Mouse (Mus musculus) heart, postnatal 0 days (tissue): ENCODE data around the gene Kcnh7. TPM values are rescaled to one million over a fixed set of nuclear protein-coding genes. Genes with fewer than 3 reads are reported as not detected.

ENCODE experiments used
- ATAC-seq: fragments of 200-750 bp; cut with Nextera tagmentation; 2 replicates; pipeline ENCODE4 v1.8.0; 2017; ENCODE audit warnings: low read depth, moderate number of reproducible peaks, moderate library complexity; ENCODE audit not compliant: insufficient read depth
- DNase-seq: peaks from one replicate; pipeline ENCODE4 v3.0.0-alpha.2; 2016; ENCODE audit warnings: low spot score
- H3K27ac ChIP-seq: fragments of 300-500 bp; sonication (generic); 2 replicates; pipeline ENCODE4 v1.5.1; 2014; ENCODE audit warnings: low read depth, mild to moderate bottlenecking
- H3K27me3 ChIP-seq: fragments of 300-500 bp; sonication (generic); 2 replicates; pipeline ENCODE4 v1.6.1; 2014; ENCODE audit warnings: low read length, mixed read lengths; ENCODE audit not compliant: control insufficient read depth, insufficient read depth
- H3K36me3 ChIP-seq: fragments of 300-500 bp; sonication (generic); replicated peaks from 2 replicates; pipeline ENCODE4 v1.6.1; 2014; ENCODE audit warnings: low read length, mixed read lengths; ENCODE audit not compliant: control insufficient read depth, insufficient read depth
- H3K4me1 ChIP-seq: fragments of 300-500 bp; sonication (generic); 2 replicates; pipeline ENCODE4 v1.6.1; 2014; ENCODE audit warnings: antibody characterized with exemption; ENCODE audit not compliant: control insufficient read depth, insufficient read depth
- H3K4me2 ChIP-seq: fragments of 300-500 bp; sonication (generic); 2 replicates; pipeline ENCODE4 v1.6.1; 2014; ENCODE audit warnings: low read depth, mild to moderate bottlenecking, low read length, moderate library complexity
- H3K4me3 ChIP-seq: fragments of 300-500 bp; sonication (generic); 2 replicates; pipeline ENCODE4 v1.5.1; 2014; ENCODE audit warnings: low read depth, low read length
- H3K9ac ChIP-seq: fragments of 300-500 bp; sonication (generic); replicated peaks from 2 replicates; pipeline ENCODE4 v1.6.1; 2014; ENCODE audit warnings: low read depth, low read length, mixed read lengths
- H3K9me3 ChIP-seq: fragments of 300-500 bp; sonication (generic); replicated peaks from 2 replicates; pipeline ENCODE4 v1.6.1; 2016; ENCODE audit warnings: low read length; ENCODE audit not compliant: control insufficient read depth
- CTCF ChIP-seq: IDR thresholded peaks from 2 replicates; pipeline ENCODE4 v1.5.1; 2016; ENCODE audit warnings: antibody characterized with exemption, control low read depth, low read depth
- EP300 ChIP-seq: IDR thresholded peaks from 2 replicates; pipeline ENCODE4 v1.6.1; 2016; ENCODE audit warnings: antibody characterized with exemption, low read depth
- WGBS: fragments of 180-500 bp; shearing (Covaris S2); extraction: QIAGEN DNeasy Blood & Tissue Kit; methylation state at CpG from one replicate; pipeline ENCODE4 v1.1.7; 2014; 5-methylcytosine and 5-hydroxymethylcytosine counted together
- polyA plus RNA-seq: library from polyadenylated mRNA; unstranded; fragments of >200 nt; fragmentation: Nextera tagmentation; extraction: Ambion mirVana; gene quantifications from 2 replicates; pipeline ENCODE4 v1.2.1, GENCODE M21; 2015
- total RNA-seq: library from RNA; depleted of rRNA; stranded (reverse); fragments of >200 nt; gene quantifications from 2 replicates; pipeline ENCODE4 v1.2.3, GENCODE M21; 2014; ENCODE audit warnings: low replicate concordance

The Kcnh7 gene
- total and polyA plus RNA-seq, 2 experiments from 2014 or later = 0.31 to 1.9 TPM

GRCm38 (mm10) chr2:62928494-62928893 is 255.6 kb downstream of the Kcnh7 start:
- ATAC-seq (no peak), DNase-seq (no peak)
- 70% methylated on average over 3 of the region's 3 CpGs for WGBS
- H3K4me2 ChIP-seq = no peak overlapping the region
- no peak overlapping the region for H3K27ac ChIP-seq
- TF ChIP-seq CTCF (no peak), EP300 (no peak)
- H3K36me3 ChIP-seq = no peaks in the 10 kb centered on the region
- H3K9me3 ChIP-seq = no peaks in the 10 kb centered on the region
- no peaks in the 10 kb centered on the region for H3K27me3 ChIP-seq
- no peak overlapping the region for H3K4me3 ChIP-seq
- H3K9ac ChIP-seq = no peak overlapping the region
- no peaks in the 10 kb centered on the region for H3K4me1 ChIP-seq

- no peak for TF ChIP-seq EP300
- TF ChIP-seq CTCF = no peak
- Histone ChIP-seq H3K9ac (no peak overlapping the region), H3K4me3 (no peak overlapping the region), H3K4me1 (no peaks in the 10 kb centered on the region), H3K36me3 (no peaks in the 10 kb centered on the region), H3K9me3 (no peaks in the 10 kb centered on the region), H3K4me2 (no peak overlapping the region), H3K27me3 (no peaks in the 10 kb centered on the region), H3K27ac (no peak overlapping the region)
- WGBS = 56% methylated on average over 3 of the region's 3 CpGs
- DNase-seq (no peak), ATAC-seq (no peak)
Observed at GRCm38 (mm10) chr2:62928065-62928464, 256.0 kb downstream of the Kcnh7 start.

DNA sequence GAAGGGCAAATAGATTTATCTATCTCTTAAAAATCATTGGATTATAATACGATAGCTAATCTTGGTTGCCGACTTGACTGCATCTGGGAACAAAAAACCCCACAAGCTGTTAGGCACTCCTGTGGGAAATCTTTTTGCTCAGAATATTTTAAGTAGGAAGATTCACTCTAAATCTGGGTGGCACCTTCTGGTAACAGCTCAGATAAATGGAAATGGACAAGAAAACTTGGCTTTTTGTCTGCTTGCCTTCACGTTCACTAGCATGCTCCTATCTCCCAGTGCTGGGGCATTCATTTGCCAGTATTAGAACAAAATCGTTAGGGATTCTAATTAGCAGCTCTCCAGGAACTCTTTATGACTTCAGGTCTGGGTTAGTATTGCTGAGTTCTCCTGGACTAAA is 260.3 kb downstream of the Kcnh7 start:
- TF ChIP-seq CTCF (no peak), EP300 (no peak)
- no peaks in the 10 kb centered on the region for H3K36me3 ChIP-seq
- no peak overlapping the region for H3K4me3 ChIP-seq
- no peaks in the 10 kb centered on the region for H3K27me3 ChIP-seq
- H3K9ac ChIP-seq = no peak overlapping the region
- H3K4me1 ChIP-seq = no peaks in the 10 kb centered on the region
- no peak overlapping the region for H3K27ac ChIP-seq
- ATAC-seq = no peak
- DNase-seq = no peak
- H3K4me2 ChIP-seq = no peak overlapping the region
- 83% methylated on average over 4 of the region's 4 CpGs for WGBS
- no peaks in the 10 kb centered on the region for H3K9me3 ChIP-seq

- Histone ChIP-seq H3K36me3 (no peaks in the 10 kb centered on the region), H3K27ac (no peak overlapping the region), H3K27me3 (no peaks in the 10 kb centered on the region), H3K9ac (no peak overlapping the region), H3K4me3 (no peak overlapping the region), H3K4me1 (no peaks in the 10 kb centered on the region), H3K4me2 (no peak overlapping the region), H3K9me3 (no peaks in the 10 kb centered on the region)
- DNase-seq = no peak
- ATAC-seq = no peak
- 74% methylated on average over 3 of the region's 3 CpGs for WGBS
- TF ChIP-seq CTCF = no peak
- TF ChIP-seq EP300 = no peak
Observed at GRCm38 (mm10) chr2:62907688-62908087, 276.4 kb downstream of the Kcnh7 start.

DNA sequence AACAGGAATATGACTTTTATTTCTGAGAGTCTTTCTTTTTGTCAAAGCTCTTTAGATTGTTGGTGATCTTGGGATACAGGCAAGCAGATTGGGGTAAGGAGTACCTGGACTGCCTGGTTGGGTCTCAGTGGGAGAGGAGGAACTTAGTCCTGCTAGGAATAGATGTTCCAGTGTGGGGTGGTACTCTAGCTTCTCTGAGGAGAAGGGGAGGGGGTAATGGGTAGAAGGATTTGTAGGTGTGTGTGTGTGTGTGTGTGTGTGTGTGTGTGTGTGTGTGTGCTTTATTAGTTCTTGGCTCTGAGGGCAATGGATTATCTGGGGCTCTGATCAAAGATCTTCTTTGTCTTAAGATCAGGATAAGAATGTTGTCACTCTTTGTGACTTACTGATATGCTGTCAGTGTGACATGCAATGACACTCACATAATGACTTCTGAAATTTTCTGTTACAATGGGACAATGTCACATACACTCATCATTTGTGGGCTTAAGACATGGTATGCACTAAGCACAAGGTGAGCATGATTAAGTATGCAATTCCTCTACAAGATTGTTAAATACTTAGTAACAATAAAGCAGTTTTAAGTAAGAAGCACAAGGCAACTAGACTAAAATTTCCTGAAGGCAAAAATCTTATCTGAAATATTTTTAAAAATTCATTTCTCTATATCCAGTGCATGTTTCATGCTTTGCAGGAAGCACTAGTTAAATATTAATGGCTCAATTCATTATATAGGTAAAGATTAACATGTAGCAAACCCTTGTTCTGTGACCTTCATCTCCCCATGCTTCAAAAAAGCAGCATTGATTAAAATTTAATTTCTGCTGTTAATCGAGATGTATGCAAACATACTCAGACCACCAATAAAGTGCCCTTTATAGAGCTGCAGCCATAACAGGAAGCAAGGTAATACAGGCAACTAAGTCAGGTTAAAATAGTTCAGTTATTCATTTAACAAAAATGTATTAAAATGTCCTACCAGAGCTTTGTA is 281.4 kb downstream of the Kcnh7 start:
- ATAC-seq = no peak
- Histone ChIP-seq H3K9ac (no peak overlapping the region), H3K4me3 (no peak overlapping the region), H3K4me1 (no peaks in the 10 kb centered on the region), H3K36me3 (no peaks in the 10 kb centered on the region), H3K4me2 (no peak overlapping the region), H3K27me3 (no peaks in the 10 kb centered on the region), H3K27ac (no peak overlapping the region), H3K9me3 (no peaks in the 10 kb centered on the region)
- no peak for DNase-seq
- 70% methylated on average over 1 of the region's 1 CpGs for WGBS
- TF ChIP-seq EP300 = no peak
- no peak for TF ChIP-seq CTCF
